Mouse (Mus musculus) adrenal gland, postnatal 14 days (tissue): Measurements from ENCODE around the gene Rnf185. TPM values are rescaled to one million over a fixed set of nuclear protein-coding genes. Genes with fewer than 3 reads are reported as not detected.

Experiments
- DNase-seq: peaks from one replicate; pipeline ENCODE4 v3.0.0; 2021; ENCODE audit warnings: mixed read lengths
- total RNA-seq: library from RNA; stranded (reverse); gene quantifications from 2 replicates; pipeline ENCODE4 v1.2.3, GENCODE M21; 2021

Gene Rnf185
- total RNA-seq, 1 experiment from 2014 or later = 28.9 TPM

- no peak for DNase-seq
Observed at GRCm38 (mm10) chr11:3396091-3396490, 56.1 kb downstream of the Rnf185 start.

GRCm38 (mm10) chr11:3394520-3394919 is 57.6 kb downstream of the Rnf185 start:
- no peak for DNase-seq

GRCm38 (mm10) chr11:3392526-3392925 is 59.6 kb downstream of the Rnf185 start:
- DNase-seq = no peak

- no peak for DNase-seq
Observed at GRCm38 (mm10) chr11:3390789-3391188, 61.4 kb downstream of the Rnf185 start.

GRCm38 (mm10) chr11:3389996-3390395 is 62.2 kb downstream of the Rnf185 start:
- no peak for DNase-seq

- DNase-seq = no peak
Observed at GRCm38 (mm10) chr11:3387482-3388196, 64.5 kb downstream of the Rnf185 start.

GRCm38 (mm10) chr11:3386941-3387368 is 65.2 kb downstream of the Rnf185 start:
- peak; percentile 93 for DNase-seq

- peak; percentile 33 for DNase-seq
Observed at GRCm38 (mm10) chr11:3382602-3383594, 69.3 kb downstream of the Rnf185 start.

- no peak for DNase-seq
Observed at GRCm38 (mm10) chr11:3381148-3381814, 70.9 kb downstream of the Rnf185 start.

GRCm38 (mm10) chr11:3379427-3379826 is 72.7 kb downstream of the Rnf185 start:
- no peak for DNase-seq

GRCm38 (mm10) chr11:3374741-3375140 is 77.4 kb downstream of the Rnf185 start:
- no peak for DNase-seq

- DNase-seq = peak; percentile 37
Observed at GRCm38 (mm10) chr11:3374293-3374645, 77.9 kb downstream of the Rnf185 start.

- DNase-seq = no peak
Observed at GRCm38 (mm10) chr11:3373591-3374292, 78.4 kb downstream of the Rnf185 start.

- DNase-seq = no peak
Observed at GRCm38 (mm10) chr11:3371599-3372295, 80.4 kb downstream of the Rnf185 start.

- DNase-seq = peak; percentile 91
Observed at GRCm38 (mm10) chr11:3370928-3371598, 81.1 kb downstream of the Rnf185 start.

GRCm38 (mm10) chr11:3370162-3370561 is 82.0 kb downstream of the Rnf185 start:
- no peak for DNase-seq

GRCm38 (mm10) chr11:3369449-3369848 is 82.7 kb downstream of the Rnf185 start:
- no peak for DNase-seq

GRCm38 (mm10) chr11:3368983-3369382 is 83.2 kb downstream of the Rnf185 start:
- DNase-seq = no peak

GRCm38 (mm10) chr11:3366411-3366810 is 85.8 kb downstream of the Rnf185 start:
- no peak for DNase-seq
